Mouse (Mus musculus) forebrain, embryonic 11.5 days (tissue): ENCODE results near the gene Sept9. TPM values are rescaled to one million over a fixed set of nuclear protein-coding genes. Genes with fewer than 3 reads are reported as not detected.

Source experiments
- ATAC-seq: fragments of 200-750 bp; cut with Nextera tagmentation; replicated peaks from 2 replicates; pipeline ENCODE4 v1.8.0; 2017; ENCODE audit warnings: moderate TSS enrichment; ENCODE audit not compliant: low FRiP score
- DNase-seq: peaks from one replicate; pipeline ENCODE4 v3.0.0-alpha.2; 2017; ENCODE audit warnings: low spot score
- H3K27ac ChIP-seq: fragments of 300-500 bp; sonication (generic); 2 replicates; pipeline ENCODE4 v1.5.1; 2014; ENCODE audit warnings: low read depth, low read length
- H3K27me3 ChIP-seq: fragments of 300-500 bp; sonication (generic); 2 replicates; pipeline ENCODE4 v1.6.1; 2014; ENCODE audit warnings: mild to moderate bottlenecking, low read length, mixed read lengths; ENCODE audit not compliant: control insufficient read depth, insufficient read depth
- H3K36me3 ChIP-seq: fragments of 300-500 bp; sonication (generic); 2 replicates; pipeline ENCODE4 v1.6.1; 2014; ENCODE audit warnings: mild to moderate bottlenecking, low read length, moderate library complexity, mixed read lengths; ENCODE audit not compliant: control insufficient read depth, insufficient read depth
- H3K4me1 ChIP-seq: fragments of 300-500 bp; sonication (generic); replicated peaks from 2 replicates; pipeline ENCODE4 v1.6.1; 2014; ENCODE audit warnings: low read length, mixed read lengths; ENCODE audit not compliant: control insufficient read depth, insufficient read depth
- H3K4me2 ChIP-seq: fragments of 300-500 bp; sonication (generic); 2 replicates; pipeline ENCODE4 v1.6.1; 2014; ENCODE audit warnings: low read depth, mild to moderate bottlenecking, low read length, moderate library complexity, mixed read lengths; ENCODE audit not compliant: severe bottlenecking
- H3K4me3 ChIP-seq: fragments of 300-500 bp; sonication (generic); 2 replicates; pipeline ENCODE4 v1.5.1; 2014; ENCODE audit warnings: low read depth, low read length
- H3K9ac ChIP-seq: fragments of 300-500 bp; sonication (generic); 2 replicates; pipeline ENCODE4 v1.6.1; 2014; ENCODE audit warnings: low read length
- H3K9me3 ChIP-seq: fragments of 300-500 bp; sonication (generic); 2 replicates; pipeline ENCODE4 v1.6.1; 2016; ENCODE audit warnings: low read length, mixed read lengths; ENCODE audit not compliant: control insufficient read depth
- WGBS: fragments of 180-500 bp; shearing (Covaris S2); extraction: QIAGEN DNeasy Blood & Tissue Kit; methylation state at CpG from one replicate; pipeline ENCODE4 v1.1.7; 2014; 5-methylcytosine and 5-hydroxymethylcytosine counted together
- polyA plus RNA-seq: library from polyadenylated mRNA; unstranded; fragments of >200 nt; fragmentation: Nextera tagmentation; extraction: Ambion mirVana; gene quantifications from 2 replicates; pipeline ENCODE4 v1.2.1, GENCODE M21; 2014

The Sept9 gene
- polyA plus RNA-seq, 1 experiment from 2014 or later = 172 TPM

DNA sequence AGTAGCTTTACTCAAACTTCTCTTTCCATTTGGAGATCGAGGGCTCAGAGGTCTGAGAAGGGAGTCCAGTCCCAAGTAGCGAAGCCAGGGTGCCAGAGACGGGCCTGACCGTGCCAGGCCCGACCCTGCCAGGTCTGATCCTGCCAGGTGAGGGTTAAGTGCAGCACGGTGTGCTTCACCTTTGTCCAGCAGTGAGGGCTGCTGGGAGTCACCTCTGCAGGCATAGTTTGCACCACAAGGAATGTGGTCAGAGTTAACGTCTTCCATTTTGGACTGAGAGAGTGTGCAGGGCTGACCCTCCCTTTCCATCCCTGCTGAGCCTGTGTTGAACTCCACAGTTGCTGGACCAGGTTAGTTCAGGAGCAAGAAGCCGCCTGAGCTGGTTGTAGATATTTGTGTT is 77.5 kb downstream of the Sept9 start:
- DNase-seq = no peak
- Histone ChIP-seq H3K4me3 (no peak overlapping the region), H3K4me1 (peaks cover 11% of the 10 kb centered on the region), H3K9me3 (no peaks in the 10 kb centered on the region), H3K36me3 (no peaks in the 10 kb centered on the region), H3K4me2 (no peak overlapping the region), H3K27me3 (no peaks in the 10 kb centered on the region), H3K27ac (0 out of 2 replicates have a peak overlapping the region, but pooled peaks have one; percentile 4), H3K9ac (no peak overlapping the region; the same call in 1 of the 2 replicates)
- no peak for ATAC-seq
- WGBS = 75% methylated on average over 8 of the region's 8 CpGs

DNA sequence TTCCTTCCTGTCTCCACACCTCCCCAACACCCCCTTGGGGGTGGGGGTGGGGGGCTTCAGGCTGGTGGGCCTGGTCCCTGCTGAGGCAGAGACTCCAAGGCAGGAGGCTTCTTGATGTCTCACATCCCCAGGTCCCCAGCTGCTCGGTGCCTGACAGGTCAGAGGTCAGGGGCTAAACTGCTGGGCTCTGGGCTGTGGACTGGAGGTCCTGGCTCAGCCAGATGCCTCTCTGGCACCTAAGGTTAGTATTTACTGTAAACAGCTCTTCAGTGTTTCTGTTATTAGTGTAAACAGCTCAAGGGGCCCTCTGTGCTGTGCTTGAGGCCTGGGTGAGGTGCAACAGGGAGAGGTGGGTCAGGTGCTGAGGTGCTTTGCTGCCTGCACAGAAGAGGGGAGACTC is 78.7 kb downstream of the Sept9 start:
- DNase-seq = no peak
- WGBS = 27% methylated on average over 1 of the region's 1 CpGs
- Histone ChIP-seq H3K4me3 (no peak overlapping the region), H3K9ac (no peak overlapping the region), H3K4me2 (no peak overlapping the region), H3K9me3 (no peaks in the 10 kb centered on the region), H3K27me3 (no peaks in the 10 kb centered on the region), H3K4me1 (peaks cover 13% of the 10 kb centered on the region), H3K36me3 (no peaks in the 10 kb centered on the region), H3K27ac (no peak overlapping the region)
- ATAC-seq = no peak

DNA sequence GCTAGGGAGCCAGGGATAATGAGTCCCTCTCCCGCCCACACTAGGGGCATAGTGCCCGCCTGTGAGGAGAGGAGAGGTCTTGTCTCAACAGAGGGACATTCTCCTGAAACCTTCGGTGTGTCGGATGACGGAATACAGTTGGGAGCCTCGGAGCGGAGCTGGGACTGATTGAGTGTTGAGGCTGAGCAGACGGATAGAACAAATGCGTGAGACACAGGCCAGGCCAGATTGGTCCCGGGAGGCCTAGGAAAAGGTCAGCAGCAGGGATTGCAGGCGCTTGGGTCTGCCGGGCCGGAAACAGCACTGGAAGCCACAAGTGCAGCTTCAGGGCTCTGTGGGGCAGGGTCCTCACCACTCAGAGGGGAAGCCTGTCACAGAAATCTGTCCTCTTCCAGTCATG is 79.1 kb downstream of the Sept9 start:
- H3K4me3 ChIP-seq = no peak overlapping the region
- DNase-seq (no peak), ATAC-seq (no peak)
- WGBS = 64% methylated on average over 13 of the region's 13 CpGs
- H3K4me2 ChIP-seq = no peak overlapping the region
- peaks cover 13% of the 10 kb centered on the region for H3K4me1 ChIP-seq
- H3K9ac ChIP-seq = no peak overlapping the region
- no peaks in the 10 kb centered on the region for H3K36me3 ChIP-seq
- H3K9me3 ChIP-seq = no peaks in the 10 kb centered on the region
- H3K27ac ChIP-seq = no peak overlapping the region
- no peaks in the 10 kb centered on the region for H3K27me3 ChIP-seq

DNA sequence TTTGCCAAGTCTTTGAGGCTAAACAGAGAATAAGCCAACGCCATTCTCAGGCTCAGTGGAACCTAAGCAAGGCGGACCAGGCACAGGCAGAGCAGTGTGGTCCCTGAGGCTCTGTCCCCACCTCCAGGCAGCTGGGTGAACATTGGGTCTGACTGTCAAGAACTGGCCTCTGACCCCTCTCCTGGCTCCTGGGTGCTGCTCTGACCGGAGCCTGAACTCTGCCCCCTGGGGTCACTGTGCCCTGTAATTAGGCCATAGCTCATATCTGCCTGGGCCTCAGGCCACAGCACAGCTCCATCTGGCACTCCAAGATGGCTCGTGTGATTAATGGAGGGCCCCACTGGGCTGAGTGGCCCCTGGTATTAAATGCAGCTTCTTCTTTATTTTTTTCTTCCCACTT is 80.5 kb downstream of the Sept9 start:
- H3K4me1 ChIP-seq = peaks cover 19% of the 10 kb centered on the region
- 67% methylated on average over 4 of the region's 4 CpGs for WGBS

DNA sequence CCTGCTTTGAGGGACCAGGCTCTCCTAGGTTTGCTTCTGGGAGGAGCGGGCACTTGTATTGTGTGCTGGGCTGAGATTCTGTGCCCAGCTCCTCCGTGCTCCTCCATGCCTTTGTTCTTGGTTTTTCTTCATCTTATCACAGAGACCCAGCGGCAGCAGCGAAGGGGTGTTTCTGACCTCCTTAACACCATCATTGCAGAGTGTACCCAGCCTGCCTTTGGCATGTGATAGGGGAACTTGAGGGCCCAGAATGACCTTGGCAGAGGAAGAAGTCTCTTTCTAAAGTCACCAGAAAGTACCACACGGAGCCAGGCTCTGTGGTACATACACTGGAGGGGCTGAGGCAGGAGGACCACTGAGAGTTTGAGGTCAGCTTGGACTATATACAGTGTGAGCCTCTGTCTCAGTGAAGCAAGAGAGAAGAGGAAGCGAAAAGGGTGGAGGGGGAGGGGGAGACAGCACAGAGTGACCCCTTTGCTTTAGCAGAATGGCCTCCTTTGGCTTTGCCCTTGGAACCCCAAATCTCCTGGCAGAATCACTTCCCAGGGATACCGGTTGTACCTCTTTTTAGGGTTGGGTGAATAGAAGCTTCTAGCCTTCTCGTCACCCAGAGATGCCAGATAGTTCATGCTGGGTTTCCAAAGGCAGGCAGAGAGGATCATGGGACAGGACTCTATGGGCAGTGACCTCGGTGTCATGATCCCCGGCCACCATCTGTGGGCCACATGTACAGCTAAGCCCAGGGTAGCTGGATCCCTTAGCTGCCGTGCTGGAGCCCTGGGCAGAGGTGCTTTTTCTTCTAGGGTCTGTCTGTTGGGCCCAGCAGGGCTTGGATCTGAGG is 83.8 kb downstream of the Sept9 start:
- no peaks in the 10 kb centered on the region for H3K36me3 ChIP-seq
- H3K27me3 ChIP-seq = no peaks in the 10 kb centered on the region
- ATAC-seq (no peak), DNase-seq (no peak)
- 73% methylated on average over 11 of the region's 11 CpGs for WGBS
- no peak overlapping the region for H3K4me3 ChIP-seq
- H3K4me1 ChIP-seq = peaks cover 26% of the 10 kb centered on the region
- no peak overlapping the region for H3K9ac ChIP-seq
- H3K4me2 ChIP-seq = no peak overlapping the region
- no peak overlapping the region for H3K27ac ChIP-seq
- H3K9me3 ChIP-seq = no peaks in the 10 kb centered on the region

More for the DNA sequence above, 80.5 kb downstream of the Sept9 start:
- DNase-seq (no peak), ATAC-seq (no peak)
- Histone ChIP-seq H3K4me3 (no peak overlapping the region), H3K9me3 (no peaks in the 10 kb centered on the region), H3K4me2 (no peak overlapping the region), H3K27me3 (no peaks in the 10 kb centered on the region), H3K36me3 (no peaks in the 10 kb centered on the region), H3K9ac (no peak overlapping the region), H3K27ac (no peak overlapping the region)

DNA sequence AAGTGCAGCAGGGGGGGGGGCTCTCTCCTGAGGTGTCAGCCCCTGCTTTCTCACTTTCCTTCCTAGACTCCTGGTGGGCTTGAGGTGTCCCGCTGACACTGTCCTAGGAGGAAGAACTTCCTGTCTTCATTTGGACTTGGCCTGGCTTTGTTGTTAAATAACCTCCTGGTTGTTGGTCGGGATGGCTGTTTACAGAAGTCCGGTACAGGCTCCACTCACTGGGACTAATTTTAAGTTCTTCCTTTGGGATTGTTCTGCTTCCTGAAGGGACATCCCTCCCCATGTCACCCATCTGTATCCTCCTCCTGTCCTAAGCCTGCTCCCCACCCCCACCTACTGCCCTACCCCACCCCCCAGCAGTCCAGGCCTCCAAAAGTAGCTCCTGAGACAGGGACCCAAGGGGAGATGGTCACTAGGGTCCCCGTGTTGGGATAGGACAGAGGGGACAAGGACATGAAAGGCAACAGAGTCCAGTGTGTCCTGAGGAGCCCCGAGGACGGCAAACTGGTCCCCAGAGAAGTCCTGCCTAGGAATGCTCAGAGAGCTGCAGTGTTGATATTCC is 84.5 kb downstream of the Sept9 start:
- ATAC-seq = no peak
- no peak overlapping the region for H3K4me2 ChIP-seq
- H3K9ac ChIP-seq = no peak overlapping the region
- H3K9me3 ChIP-seq = no peaks in the 10 kb centered on the region
- 68% methylated on average over 6 of the region's 6 CpGs for WGBS
- no peaks in the 10 kb centered on the region for H3K36me3 ChIP-seq
- no peaks in the 10 kb centered on the region for H3K27me3 ChIP-seq
- 0 out of 2 replicates have a peak overlapping the region, but pooled peaks have one; percentile 4 for H3K27ac ChIP-seq
- DNase-seq = no peak
- H3K4me1 ChIP-seq = peaks cover 26% of the 10 kb centered on the region
- no peak overlapping the region for H3K4me3 ChIP-seq

DNA sequence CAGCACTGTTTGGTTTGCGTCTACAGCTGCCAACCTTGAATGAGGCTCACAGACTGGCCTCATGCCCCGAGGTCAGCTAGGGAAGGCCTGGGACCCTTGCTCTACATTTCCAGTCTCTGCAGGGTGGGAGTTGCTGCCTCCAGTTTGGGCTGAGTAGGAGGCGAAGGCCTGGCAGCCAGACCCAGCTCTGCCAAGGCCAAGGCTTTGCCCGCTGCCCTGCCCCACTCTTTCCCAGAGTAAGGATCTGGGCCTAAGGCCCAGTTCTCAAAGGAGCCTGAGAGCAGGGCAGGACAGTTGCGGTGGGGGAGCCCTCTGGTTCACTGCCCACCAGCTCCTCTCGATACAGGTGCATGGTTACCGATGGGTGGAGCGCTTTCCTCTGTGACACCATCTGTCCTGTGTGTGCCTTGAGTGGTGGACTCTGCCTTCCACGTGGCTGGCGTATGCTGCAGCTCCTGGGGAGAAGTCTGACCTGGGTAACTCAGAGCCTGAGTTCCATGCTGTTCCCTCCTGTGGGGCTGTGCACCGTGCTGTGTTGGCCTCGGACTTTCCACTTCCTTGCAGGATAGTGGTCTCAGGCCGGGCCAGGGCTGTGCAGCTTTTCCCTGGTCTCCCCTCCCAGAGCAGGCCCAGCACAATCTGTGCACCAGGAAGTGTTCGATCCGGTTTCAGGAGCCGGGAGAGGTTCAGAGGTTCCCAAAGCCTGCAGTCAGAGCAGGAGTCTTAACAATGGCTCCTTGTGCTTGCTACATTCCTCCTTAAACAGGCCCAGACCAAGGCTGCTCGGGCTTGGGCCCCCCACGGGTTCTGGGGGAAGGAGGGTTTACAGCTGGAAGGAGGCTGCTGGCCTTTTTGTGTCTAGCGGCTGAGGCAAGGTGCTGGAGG is 85.5 kb downstream of the Sept9 start:
- H3K4me3 ChIP-seq = no peak overlapping the region
- H3K36me3 ChIP-seq = no peaks in the 10 kb centered on the region
- no peaks in the 10 kb centered on the region for H3K27me3 ChIP-seq
- peaks cover 26% of the 10 kb centered on the region for H3K4me1 ChIP-seq
- no peak overlapping the region for H3K4me2 ChIP-seq
- DNase-seq (peak; percentile 72), ATAC-seq (peak; percentile 56)
- H3K9me3 ChIP-seq = no peaks in the 10 kb centered on the region
- WGBS = 35% methylated on average over 19 of the region's 19 CpGs
- H3K27ac ChIP-seq = peak overlapping the region; percentile 68
- H3K9ac ChIP-seq = peak overlapping the region; percentile 39

DNA sequence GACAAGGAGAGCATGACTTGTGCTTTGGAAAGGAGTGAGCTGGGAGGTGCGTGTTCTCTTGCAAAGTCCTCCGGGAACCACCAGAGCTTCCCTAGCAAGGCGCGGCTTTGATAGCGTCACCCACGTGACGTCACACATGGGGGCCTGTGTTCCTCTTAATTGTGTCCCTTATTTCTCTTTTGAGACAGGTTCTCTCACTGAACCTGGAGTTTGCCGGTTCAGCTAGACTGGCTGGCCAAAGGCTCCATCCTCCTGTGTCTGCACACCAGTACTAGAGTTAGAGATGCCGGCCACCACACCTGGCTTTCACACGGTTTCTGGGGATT is 86.1 kb downstream of the Sept9 start:
- no peaks in the 10 kb centered on the region for H3K9me3 ChIP-seq
- ATAC-seq = 0 out of 2 replicates have a peak, but pooled peaks have one; percentile 10
- peak overlapping the region; percentile 39; the same call in 1 of the 2 replicates for H3K9ac ChIP-seq
- no peak overlapping the region for H3K4me2 ChIP-seq
- no peak for DNase-seq
- H3K4me3 ChIP-seq = no peak overlapping the region
- no peaks in the 10 kb centered on the region for H3K27me3 ChIP-seq
- H3K36me3 ChIP-seq = peaks cover 3% of the 10 kb centered on the region; the same call in 1 of the 2 replicates
- 58% methylated on average over 10 of the region's 10 CpGs for WGBS
- peak overlapping the region; percentile 68 for H3K27ac ChIP-seq
- peaks cover 22% of the 10 kb centered on the region for H3K4me1 ChIP-seq
